In the genomic region with DNA sequence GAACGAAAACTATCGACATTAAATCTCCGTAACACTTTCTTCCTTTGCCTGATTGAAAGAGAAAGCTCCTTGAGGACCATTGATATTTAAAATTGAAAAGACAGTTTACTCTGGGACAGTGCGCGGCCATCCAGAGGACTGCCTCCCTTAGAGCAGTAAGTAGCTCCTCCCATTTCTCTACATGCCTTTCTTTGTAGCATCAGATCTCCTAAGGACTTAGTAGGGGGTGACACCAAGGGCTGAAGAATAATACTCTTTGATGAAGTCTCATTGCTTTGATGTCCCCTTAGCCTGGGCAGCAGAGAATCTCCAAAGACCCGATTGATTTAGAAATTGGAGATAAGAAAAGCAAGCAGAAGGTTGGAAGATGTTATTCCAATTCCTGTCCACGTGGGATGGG, we compare ENCODE assay signal across 12 mouse cellular contexts. TPM values are rescaled to one million over a fixed set of nuclear protein-coding genes. Genes with fewer than 3 reads are reported as not detected.
DNase-seq lines count a peak whose midpoint lies in the region; ATAC-seq and TF ChIP-seq lines count a peak whose summit lies in the region.
"Had no signal": no experiment of that assay in that cellular context is flagged by ENCODE, and none has a peak within 500 bp of the region (broad histone marks: within the 10 kb centered on the region; RNA-seq: fewer than 3 reads in every experiment).

No protein-coding gene starts in this region.

- no peaks in the 10 kb centered on the region for H3K9me3 ChIP-seq in intestine, embryonic 16.5 days (ENCODE audit: control insufficient read depth, low read length)
- H3K9me3 ChIP-seq in intestine, postnatal 0 days (ENCODE audit: control insufficient read depth): no peaks in the 10 kb centered on the region
- no peaks in the 10 kb centered on the region for H3K9me3 ChIP-seq in forebrain, embryonic 14.5 days (replicated peaks; ENCODE audit: control insufficient read depth, low read length)
- H3K9me3 ChIP-seq in midbrain, embryonic 13.5 days: no peaks in the 10 kb centered on the region

- DNase-seq in embryo, embryonic 10.5 days (ENCODE audit: low spot score): peak; percentile 67
- peak; percentile 34 for DNase-seq in forebrain, embryonic 14.5 days (ENCODE audit: low spot score)
- no peak for DNase-seq in urinary bladder, adult 2 months (ENCODE audit: low spot score)
- no peak for DNase-seq in spleen, postnatal 14 days (ENCODE audit: low spot score in 2 of 2)
- no peak for DNase-seq in cerebellum, adult 11-12 months
- DNase-seq: gastrocnemius, adult 2 months; kidney, adult 9 months; liver, postnatal 0 days; right cerebral cortex, postnatal 4 days had no signal

- no peaks in the 10 kb centered on the region for H3K36me3 ChIP-seq in intestine, embryonic 16.5 days (ENCODE audit: control insufficient read depth, insufficient read depth, low read length)
- H3K36me3 ChIP-seq in intestine, postnatal 0 days (ENCODE audit: control insufficient read depth, insufficient read depth): peaks cover 5% of the 10 kb centered on the region; the same call in 1 of the 2 replicates
- peaks cover 16% of the 10 kb centered on the region for H3K36me3 ChIP-seq in forebrain, embryonic 14.5 days (ENCODE audit: control insufficient read depth, insufficient read depth, low read length)
- peaks cover 15% of the 10 kb centered on the region for H3K36me3 ChIP-seq in midbrain, embryonic 13.5 days

- TF ChIP-seq CTCF in intestine, postnatal 0 days (IDR thresholded peaks at IDR 0.05; ENCODE audit: low read depth): no peak

- H3K27ac ChIP-seq in intestine, embryonic 16.5 days (ENCODE audit: low read length): no peak overlapping the region
- no peak overlapping the region for H3K27ac ChIP-seq in intestine, postnatal 0 days (ENCODE audit: low read depth, low read length)
- H3K27ac ChIP-seq in forebrain, embryonic 14.5 days (ENCODE audit: low read depth, low read length): no peak overlapping the region
- peak overlapping the region; percentile 45 for H3K27ac ChIP-seq in midbrain, embryonic 13.5 days
- H3K27ac ChIP-seq: gastrocnemius, adult 2 months had no signal

- peaks cover 14% of the 10 kb centered on the region; the same call in 1 of the 2 replicates for H3K4me1 ChIP-seq in intestine, embryonic 16.5 days (ENCODE audit: control insufficient read depth, insufficient read depth, low read length)
- no peaks in the 10 kb centered on the region for H3K4me1 ChIP-seq in intestine, postnatal 0 days (replicated peaks; ENCODE audit: control insufficient read depth, insufficient read depth, low read length)
- H3K4me1 ChIP-seq in forebrain, embryonic 14.5 days (ENCODE audit: control insufficient read depth, insufficient read depth, low read length): peaks cover 21% of the 10 kb centered on the region
- peaks cover 36% of the 10 kb centered on the region for H3K4me1 ChIP-seq in midbrain, embryonic 13.5 days (replicated peaks)

- no peak overlapping the region for H3K9ac ChIP-seq in intestine, embryonic 16.5 days (ENCODE audit: low read depth, low read length)
- no peak overlapping the region for H3K9ac ChIP-seq in intestine, postnatal 0 days (ENCODE audit: low read depth, low read length)
- H3K9ac ChIP-seq in forebrain, embryonic 14.5 days (ENCODE audit: low read length): no peak overlapping the region
- H3K9ac ChIP-seq in midbrain, embryonic 13.5 days (replicated peaks): no peak overlapping the region
- H3K9ac ChIP-seq: liver, postnatal 0 days had no signal

- WGBS in intestine, embryonic 16.5 days: 21% methylated on average over 7 of the region's 7 CpGs
- WGBS in intestine, postnatal 0 days: 24% methylated on average over 7 of the region's 7 CpGs
- 5% methylated on average over 7 of the region's 7 CpGs for WGBS in forebrain, embryonic 14.5 days
- WGBS in midbrain, embryonic 13.5 days: under 1% methylated on average over 7 of the region's 7 CpGs

- no peak overlapping the region for H3K4me3 ChIP-seq in intestine, embryonic 16.5 days (ENCODE audit: low read length)
- no peak overlapping the region for H3K4me3 ChIP-seq in intestine, postnatal 0 days (ENCODE audit: low read depth, low read length)
- no peak overlapping the region for H3K4me3 ChIP-seq in forebrain, embryonic 14.5 days (ENCODE audit: low read depth, low read length)
- no peak overlapping the region for H3K4me3 ChIP-seq in midbrain, embryonic 13.5 days (replicated peaks)
- H3K4me3 ChIP-seq: gastrocnemius, adult 2 months had no signal

- ATAC-seq in intestine, embryonic 16.5 days: no peak
- ATAC-seq in intestine, postnatal 0 days: no peak
- ATAC-seq in forebrain, embryonic 14.5 days: peak; percentile 64
- ATAC-seq in midbrain, embryonic 13.5 days: peak; percentile 77
- ATAC-seq: liver, postnatal 0 days had no signal

- no peaks in the 10 kb centered on the region for H3K27me3 ChIP-seq in intestine, embryonic 16.5 days (replicated peaks; ENCODE audit: control insufficient read depth, insufficient read depth, low read length)
- no peaks in the 10 kb centered on the region for H3K27me3 ChIP-seq in intestine, postnatal 0 days (replicated peaks; ENCODE audit: control insufficient read depth, insufficient read depth, low read length)
- H3K27me3 ChIP-seq in forebrain, embryonic 14.5 days (replicated peaks; ENCODE audit: control insufficient read depth, insufficient read depth, low read length): no peaks in the 10 kb centered on the region
- no peaks in the 10 kb centered on the region for H3K27me3 ChIP-seq in midbrain, embryonic 13.5 days

- H3K4me2 ChIP-seq in intestine, embryonic 16.5 days (ENCODE audit: low read depth, low read length): peak overlapping the region; percentile 17; the same call in 1 of the 2 replicates
- no peak overlapping the region for H3K4me2 ChIP-seq in intestine, postnatal 0 days (replicated peaks; ENCODE audit: low read depth)
- no peak overlapping the region for H3K4me2 ChIP-seq in forebrain, embryonic 14.5 days (ENCODE audit: low read length)
- peak overlapping the region; percentile 35 for H3K4me2 ChIP-seq in midbrain, embryonic 13.5 days (replicated peaks)

RNA-seq across cellular contexts. Expression of a gene that starts 20.3 kb away (rescaled TPM):
- 51.4 and 61.1 TPM in 2 replicates for polyA plus RNA-seq in intestine, embryonic 16.5 days (2015; fragmentation: Nextera tagmentation; extraction: Ambion mirVana)
- polyA plus RNA-seq in intestine, postnatal 0 days (2015; fragmentation: Nextera tagmentation; extraction: Ambion mirVana): 55.9 and 56.0 TPM in 2 replicates
- polyA plus RNA-seq in forebrain, embryonic 14.5 days (2014; fragmentation: Nextera tagmentation; extraction: Ambion mirVana): 105 and 122 TPM in 2 replicates
- 135 and 153 TPM in 2 replicates for polyA plus RNA-seq in midbrain, embryonic 13.5 days (2015; fragmentation: Nextera tagmentation; extraction: Ambion mirVana)
- polyA plus RNA-seq in urinary bladder, adult 2 months (2012; rRNA removed): 8.3 and 9.0 TPM in 2 replicates

RNA-seq across cellular contexts. Expression of a gene that starts 55.4 kb away (rescaled TPM):
- polyA plus RNA-seq in intestine, embryonic 16.5 days (2015; fragmentation: Nextera tagmentation; extraction: Ambion mirVana): 9.4 and 15.3 TPM in 2 replicates
- 25.5 and 26.9 TPM in 2 replicates for polyA plus RNA-seq in intestine, postnatal 0 days (2015; fragmentation: Nextera tagmentation; extraction: Ambion mirVana)
- polyA plus RNA-seq in forebrain, embryonic 14.5 days (2014; fragmentation: Nextera tagmentation; extraction: Ambion mirVana): 22.5 and 23.9 TPM in 2 replicates
- 24.6 and 27.4 TPM in 2 replicates for polyA plus RNA-seq in midbrain, embryonic 13.5 days (2015; fragmentation: Nextera tagmentation; extraction: Ambion mirVana)
- 15.3 and 19.3 TPM in 2 replicates for polyA plus RNA-seq in urinary bladder, adult 2 months (2012; rRNA removed)

Comparison
In these comparisons a context has a peak if more than half of its experiments do, and no peak if none do; other contexts are left out.
1. H3K4me2 ChIP-seq: peak in intestine, embryonic 16.5 days (single experiment) and midbrain, embryonic 13.5 days (single experiment); none in intestine, postnatal 0 days (single experiment) and forebrain, embryonic 14.5 days (single experiment).
2. ATAC-seq: peak in forebrain, embryonic 14.5 days (single experiment) and midbrain, embryonic 13.5 days (single experiment); none in intestine, embryonic 16.5 days (single experiment) and intestine, postnatal 0 days (single experiment).
3. DNase-seq: peak in embryo, embryonic 10.5 days (single experiment) and forebrain, embryonic 14.5 days (single experiment); none in urinary bladder, adult 2 months (single experiment), spleen, postnatal 14 days (0 of 2) and cerebellum, adult 11-12 months (single experiment).